Mouse (Mus musculus) CD4-positive naive resting alpha-beta T cell, adult 57 days (primary cell): ENCODE data around the gene Gm49359. TPM values are rescaled to one million over a fixed set of nuclear protein-coding genes. Genes with fewer than 3 reads are reported as not detected.

Source experiments
- total RNA-seq: library from RNA; stranded (reverse); gene quantifications from one replicate; pipeline ENCODE4 v1.2.4, GENCODE M21; 2023

Gene Gm49359
- total RNA-seq, result 12.2 TPM

DNA sequence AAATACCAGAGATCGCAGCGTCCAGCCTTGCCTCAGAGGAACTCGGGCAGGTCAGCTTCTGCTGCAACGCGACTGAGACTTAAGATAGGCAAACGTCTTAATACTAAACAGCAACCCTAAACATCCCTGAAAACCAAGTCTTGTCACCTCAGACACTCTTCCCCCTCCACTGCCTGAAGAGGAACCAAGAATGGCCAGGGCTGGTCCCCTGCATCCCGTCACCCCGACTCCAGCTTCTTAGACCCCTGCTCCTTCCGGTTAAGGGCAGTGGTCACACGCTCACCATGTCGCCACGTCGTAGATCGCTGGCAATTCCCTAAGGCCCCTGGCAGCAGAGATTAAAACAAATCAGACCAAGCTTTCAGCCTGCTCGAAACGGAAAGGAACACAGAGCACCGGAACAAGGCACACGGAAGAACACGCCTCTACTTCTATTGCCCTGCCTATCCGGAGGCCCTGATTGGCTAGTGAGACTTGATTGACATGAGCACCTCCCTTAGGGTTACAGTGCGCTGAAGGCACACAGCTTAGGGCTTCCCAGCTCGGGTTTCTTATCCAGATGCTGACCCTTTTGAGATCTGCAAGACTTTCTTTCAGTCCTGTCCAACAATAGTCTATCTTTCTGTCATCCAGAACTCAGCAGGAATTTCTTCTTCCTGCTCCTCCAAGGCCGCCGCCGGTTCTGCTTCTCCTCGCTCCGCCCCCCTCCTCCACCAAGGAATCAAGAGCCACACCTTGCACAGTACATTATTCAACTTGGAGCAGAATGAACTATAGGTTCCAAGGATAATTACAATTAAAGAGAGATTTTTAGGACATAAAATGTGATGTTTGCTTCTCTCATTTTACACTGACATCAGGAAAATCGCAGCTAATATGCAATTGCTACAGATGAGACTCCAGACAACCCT lies at the start of gene Gm49359:
Gm49359 (minus strand) TSS at position 409 of the 911 bp plus-strand sequence.

Other genes with a start within 250 kb of the Gm49359 start
- gene Gm3604, start 83.7 kb downstream of the Gm49359 start, total RNA-seq, result 0.59 TPM
- gene Zfp935, start 91.7 kb upstream of the Gm49359 start, total RNA-seq, result not detected
- gene Zfp934, start 104.4 kb upstream of the Gm49359 start, total RNA-seq, result 22.0 TPM
- gene 6720489N17Rik, start 157.3 kb upstream of the Gm49359 start, total RNA-seq, result 1.9 TPM